Mouse (Mus musculus): ENCODE data around the gene 1700025G04Rik.
A peak's percentile ranks its signal among the peaks of the same experiment; 100 is the strongest.

1700025G04Rik gene

DNA sequence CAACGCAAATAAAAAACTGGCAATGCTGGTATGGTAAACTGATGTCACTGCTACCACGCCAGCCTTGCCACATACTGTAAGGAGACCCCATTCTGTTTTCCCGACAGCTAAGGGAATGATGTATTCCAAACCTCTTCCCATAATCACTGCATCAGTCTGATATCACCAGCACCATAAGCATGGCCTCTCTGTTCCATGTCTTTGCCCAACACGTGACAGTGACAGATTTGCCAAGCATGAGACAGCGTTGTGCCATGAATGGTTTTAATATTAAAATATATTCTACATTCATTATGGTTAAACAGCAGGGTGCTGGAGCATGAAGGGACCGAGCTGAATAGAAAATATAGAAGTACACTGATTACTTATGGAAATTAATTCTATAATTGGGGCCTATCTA is 14.2 kb downstream of the 1700025G04Rik start:
- no peak for DNase-seq

DNA sequence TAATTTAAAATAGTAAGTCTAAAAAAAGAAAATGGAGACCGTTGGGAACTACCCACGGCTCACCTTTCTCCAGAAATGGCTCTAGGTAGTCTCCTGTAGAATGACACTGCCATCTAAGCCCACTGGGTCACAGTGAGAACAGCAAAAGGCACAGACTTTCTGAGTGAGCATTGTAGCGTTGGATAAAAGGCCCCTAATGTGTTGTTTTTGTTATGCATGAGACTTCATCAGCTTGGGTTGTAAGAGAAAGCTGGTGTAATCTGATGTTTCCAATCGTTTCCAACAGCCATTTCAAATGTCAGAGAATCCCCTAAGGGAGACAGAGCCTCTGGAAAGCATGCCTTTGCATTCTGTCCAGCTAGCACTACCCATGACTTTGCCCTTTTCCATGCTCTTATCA is 19.5 kb downstream of the 1700025G04Rik start:
- no peak for DNase-seq

DNA sequence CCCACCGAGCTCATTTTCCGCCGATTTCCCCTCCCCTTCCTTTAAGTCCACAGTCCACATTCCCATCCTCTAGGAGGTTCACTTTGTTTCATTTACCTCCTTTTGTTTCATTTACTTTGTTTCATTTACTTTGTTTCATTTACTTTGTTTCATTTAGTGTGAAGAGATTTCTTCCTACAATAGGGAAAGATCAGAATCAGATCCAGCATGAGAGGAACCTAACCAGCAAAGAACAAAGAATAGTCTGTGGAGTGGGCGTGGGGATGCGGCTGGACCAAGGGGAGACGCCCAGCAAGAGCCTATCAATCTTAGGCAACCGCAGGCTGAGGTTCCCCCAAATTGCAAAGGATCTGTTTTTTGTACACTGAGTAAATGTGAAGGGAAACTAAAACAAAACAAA is 20.2 kb downstream of the 1700025G04Rik start:
- no peak for DNase-seq

DNA sequence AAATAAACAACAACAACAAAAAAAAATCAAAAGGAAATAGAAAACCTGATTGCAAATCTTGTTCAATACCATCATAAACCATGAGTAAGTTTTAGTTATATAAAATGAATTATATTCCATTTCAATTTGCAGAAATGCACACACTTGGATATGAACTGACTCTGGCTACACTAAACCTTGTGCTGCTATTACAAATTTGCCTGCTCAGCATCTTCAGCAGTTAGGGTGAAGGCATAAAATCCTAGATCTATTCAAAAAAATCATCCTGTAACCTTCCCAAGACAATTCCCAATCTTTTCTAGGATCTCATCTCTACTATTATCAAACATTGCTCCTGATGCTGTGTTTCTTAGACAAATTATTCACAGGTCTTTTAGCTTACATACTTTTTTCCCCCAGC is 22.0 kb downstream of the 1700025G04Rik start:
- no peak for DNase-seq

DNA sequence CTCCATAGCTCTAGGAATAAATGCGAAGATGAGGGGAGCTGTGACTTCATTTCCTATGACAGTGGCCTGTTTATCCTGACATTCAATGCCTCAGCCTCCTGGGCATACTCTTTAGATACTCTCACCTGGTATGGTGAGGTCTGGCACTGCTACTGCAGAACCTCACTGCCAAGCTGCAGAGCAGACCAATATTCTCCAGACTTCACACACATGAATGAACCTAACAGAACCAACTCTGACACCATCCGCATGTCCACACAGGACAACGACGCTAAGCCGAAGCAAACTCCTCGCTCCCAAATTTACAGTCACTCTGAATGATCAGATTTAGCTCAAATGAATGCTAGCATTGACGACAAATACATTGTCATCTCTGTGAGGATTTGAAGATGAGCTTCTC is 24.4 kb downstream of the 1700025G04Rik start:
- DNase-seq = peak; percentile 44 to 45

DNA sequence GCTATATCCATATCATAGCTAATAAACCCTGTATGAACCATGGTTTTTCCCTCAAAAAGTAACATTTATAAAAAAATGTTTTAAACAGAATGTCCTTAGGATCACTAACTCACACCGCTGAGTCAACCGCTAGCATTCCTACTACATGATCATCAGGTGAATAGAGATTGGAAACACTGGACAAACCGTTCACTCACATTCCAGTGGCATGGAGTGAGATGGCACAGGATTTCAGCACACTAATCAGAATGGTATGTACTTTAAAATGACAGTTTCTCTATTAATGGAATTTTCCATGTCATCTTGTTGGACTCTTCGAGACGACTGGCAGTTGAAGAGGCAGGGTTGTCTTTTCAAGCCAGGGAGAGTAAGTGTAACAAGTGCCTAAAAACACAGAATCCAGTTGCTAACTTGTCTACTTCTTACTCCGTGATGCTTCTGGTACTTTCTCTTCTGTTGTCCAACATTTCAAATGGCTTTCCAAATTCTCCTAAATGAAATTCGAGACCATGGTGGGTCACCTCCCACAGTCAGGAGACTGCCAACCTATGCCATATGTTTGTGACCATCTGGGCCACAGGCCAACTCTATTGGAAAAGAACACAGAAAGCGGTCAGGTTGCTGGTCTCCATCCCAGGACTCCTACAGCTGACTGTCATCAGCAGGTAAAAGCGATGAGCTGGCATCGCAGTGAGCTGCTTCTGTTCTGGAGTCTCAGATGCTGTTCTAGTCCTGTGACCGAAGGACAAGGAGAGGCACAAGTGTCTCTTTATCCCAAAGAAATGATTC is 26.4 kb downstream of the 1700025G04Rik start:
- peak; percentile 91 to 95 for DNase-seq

DNA sequence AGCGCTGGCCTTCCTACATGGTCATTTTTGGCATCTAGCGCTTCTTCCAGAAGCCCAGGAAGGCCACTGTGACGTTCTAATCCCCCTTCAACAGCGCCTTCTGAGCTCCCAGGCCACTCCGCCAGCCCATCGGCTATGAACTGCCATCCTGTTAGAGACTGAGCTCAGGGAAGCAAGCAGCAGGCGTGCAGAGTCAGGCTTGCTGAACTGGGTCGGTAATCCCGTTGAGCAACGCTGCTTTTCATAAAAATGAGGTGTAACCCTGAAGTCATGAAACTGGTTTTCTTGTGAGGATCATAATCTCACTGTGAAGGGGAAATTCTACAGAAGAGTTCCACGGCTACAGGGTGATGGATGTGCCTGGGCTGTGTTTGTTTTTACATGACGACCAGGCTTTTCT is 28.2 kb downstream of the 1700025G04Rik start:
- DNase-seq = no peak

DNA sequence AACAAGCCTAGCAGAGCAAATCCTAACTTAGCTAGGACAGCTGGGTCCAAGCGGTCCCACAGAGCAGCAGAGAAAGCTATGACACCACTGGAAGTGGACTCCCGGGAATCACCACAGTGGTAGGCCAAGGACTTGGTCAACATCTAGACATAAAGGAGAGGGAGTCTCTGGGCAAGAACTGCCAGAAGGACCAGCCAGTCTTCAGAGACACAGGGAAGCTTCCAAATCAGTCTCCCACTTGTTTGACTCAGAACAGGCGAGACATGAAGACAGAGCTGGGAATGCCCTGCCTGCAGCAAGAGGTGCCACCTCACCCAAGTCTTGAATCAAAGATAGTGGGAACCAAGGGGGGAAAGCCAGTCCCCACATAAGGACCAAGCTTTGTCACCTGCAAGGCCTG is 29.7 kb downstream of the 1700025G04Rik start:
- DNase-seq = peak in 1 of 2 experiments; percentile 32

DNA sequence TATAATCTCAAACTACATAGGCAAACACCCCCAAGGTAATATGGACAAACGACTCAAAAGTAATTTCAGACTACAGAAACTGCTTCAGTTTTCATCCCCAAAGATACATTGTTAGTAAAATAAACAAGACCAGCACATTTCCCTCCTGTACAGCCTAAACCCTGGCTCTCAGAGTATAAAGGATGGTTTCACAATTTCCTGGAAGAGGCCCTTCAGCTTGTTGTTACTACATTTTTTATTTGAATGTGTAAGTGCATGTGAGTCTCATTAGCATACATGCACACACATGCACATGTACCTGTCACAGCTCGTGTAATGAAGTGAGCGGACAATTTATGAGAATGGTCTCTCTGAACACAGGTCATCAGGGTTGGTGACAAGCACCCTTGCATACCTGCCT is 31.1 kb downstream of the 1700025G04Rik start:
- DNase-seq = no peak

DNA sequence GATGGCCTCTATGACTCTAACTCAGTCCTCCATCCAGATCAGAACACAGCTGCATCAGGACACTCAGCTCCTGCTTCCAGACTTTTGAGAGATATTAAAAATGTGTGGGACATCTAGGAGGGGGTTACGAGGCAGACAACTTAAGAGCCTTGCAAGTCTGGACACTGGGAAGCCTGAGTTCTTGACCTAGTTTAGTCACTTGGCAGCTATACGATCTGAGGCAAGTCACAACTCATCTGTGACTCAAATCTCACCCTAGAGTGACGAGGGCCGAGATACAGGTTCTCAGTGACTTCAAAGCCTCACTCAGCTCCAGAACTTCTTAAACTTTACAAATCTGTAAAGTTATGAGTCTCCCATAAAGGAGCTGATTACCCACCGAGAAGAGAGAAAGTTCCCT is 36.8 kb downstream of the 1700025G04Rik start:
- DNase-seq = no peak

DNA sequence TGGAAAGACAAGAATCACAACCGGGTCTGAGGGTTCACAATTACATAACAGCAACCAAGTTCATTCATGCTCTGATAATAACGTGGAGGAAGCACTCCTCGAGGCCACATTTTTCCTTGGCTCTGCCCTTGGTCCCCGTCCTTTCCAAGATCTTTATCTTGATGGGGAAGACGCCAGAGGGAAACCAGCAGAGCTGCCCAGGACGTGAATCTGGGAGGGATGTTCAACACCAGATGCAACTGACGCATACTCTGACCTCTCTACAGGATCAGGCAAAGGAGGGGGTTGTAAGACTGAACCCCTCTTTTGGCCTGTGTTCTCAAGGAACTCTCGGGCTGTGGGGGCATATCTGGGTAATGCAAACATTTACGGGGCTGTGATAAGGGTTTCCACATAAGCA is 38.1 kb downstream of the 1700025G04Rik start:
- no peak for DNase-seq

DNA sequence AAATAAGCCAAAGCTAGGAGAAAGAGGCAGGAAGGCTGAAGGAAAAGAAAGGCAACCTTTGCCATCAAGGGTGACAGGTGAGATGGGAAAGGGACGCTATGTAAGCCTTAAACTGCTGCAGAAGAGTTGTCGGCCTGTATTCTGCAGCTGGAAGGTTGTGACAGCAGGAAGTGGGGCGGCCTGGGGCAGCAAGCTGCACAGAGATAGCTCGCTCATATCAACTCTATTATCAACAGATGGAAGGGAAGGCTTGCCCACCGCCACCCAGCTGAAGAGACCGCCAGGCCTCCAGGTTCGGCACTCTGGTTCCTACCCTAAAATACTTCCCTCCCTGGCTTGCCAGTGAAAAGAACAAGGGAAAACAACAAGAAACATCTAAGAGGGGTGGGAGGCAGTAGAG is 39.9 kb downstream of the 1700025G04Rik start:
- no peak for DNase-seq

DNA sequence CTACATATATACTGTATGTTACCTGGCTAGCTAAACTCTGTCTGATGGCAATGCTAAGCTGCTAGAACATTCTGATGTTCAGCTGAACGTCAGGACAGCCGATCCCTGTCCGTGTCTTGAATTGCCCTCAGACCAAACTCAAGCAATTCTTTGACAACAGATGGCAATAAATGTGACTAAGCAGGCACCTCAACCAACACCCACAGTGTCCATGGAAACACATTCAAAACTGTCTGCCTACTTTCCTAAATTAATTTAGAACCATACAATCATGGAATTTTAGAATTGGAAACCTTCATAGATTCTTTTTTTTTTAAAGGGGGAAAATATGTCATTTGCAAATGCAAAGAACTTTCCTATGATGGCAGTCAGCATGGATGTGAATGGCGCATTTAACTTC is 41.6 kb downstream of the 1700025G04Rik start:
- peak in 1 of 2 experiments; percentile 20 for DNase-seq

DNA sequence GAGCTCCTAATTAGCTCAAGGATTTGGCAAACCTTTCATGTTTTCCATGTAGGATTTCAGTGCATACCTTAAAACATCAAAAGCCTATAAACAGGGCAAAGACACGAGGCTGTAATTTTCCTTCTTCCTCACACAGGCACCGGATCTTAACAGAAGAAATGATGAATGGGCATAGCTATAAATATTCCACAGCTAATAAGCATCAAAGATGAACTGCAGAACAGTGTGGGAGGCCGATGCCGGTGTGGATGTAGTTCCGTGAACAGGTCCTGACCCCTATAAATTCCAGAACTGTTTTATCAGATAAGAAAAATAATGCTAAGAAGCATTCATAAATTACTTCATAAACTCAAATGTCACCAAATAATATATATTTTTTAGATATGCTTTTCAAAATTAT is 42.5 kb downstream of the 1700025G04Rik start:
- DNase-seq = no peak

DNA sequence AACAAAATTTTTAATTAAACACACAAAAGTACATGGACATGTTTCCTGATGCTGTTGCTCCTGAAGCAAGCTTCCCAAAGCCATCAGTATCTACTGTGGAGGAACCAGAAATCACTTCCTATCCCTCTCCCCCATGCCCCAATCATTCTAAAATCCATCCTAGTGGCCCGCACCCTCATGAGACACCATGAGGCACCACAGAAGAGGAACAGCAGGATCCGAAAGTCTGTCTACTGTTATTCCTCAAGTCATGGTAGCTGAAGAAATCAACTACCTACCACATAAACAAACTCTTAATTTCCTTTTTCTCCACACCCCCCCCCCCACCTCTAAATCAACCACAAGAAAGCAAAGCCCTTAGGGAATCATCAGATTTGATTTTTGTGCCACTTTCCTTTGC is 46.5 kb downstream of the 1700025G04Rik start:
- no peak for DNase-seq

DNA sequence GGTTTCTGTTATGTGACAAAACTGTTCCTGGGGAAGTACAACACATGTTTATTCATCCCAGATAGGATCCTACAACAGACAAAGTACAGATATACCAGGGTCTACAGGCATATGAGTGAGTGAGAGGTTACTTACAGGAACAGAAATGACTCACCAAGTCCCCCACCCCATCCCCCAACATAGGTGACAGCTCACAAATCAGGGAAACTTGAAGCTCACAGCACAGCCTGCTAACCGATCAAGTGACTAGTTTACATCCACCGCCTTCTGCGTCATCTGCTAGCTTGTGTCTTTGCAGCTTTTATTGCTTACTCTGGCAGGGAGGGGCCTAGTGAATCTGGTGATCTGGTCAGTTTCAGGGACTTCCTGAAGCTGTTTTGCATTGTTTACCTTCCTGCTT is 47.5 kb downstream of the 1700025G04Rik start:
- DNase-seq = no peak

DNA sequence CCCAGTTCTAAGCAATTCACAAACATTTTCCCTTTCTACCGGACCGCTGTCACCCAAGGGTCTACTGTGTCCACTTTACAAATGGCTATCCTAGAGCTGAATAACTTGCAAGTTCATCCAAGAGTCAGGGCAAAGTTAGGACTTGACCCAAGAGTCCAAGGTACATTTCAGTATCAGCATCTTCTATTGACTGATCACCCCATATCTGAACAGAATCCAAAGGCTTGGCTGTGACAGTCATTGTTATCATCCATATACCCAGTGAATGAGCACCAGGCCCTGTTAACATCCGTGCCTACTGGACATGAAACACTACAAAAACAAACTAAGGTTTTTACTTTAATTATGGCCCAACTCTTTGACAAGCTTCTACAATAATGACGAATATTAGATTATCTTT is 48.9 kb downstream of the 1700025G04Rik start:
- DNase-seq = no peak

DNA sequence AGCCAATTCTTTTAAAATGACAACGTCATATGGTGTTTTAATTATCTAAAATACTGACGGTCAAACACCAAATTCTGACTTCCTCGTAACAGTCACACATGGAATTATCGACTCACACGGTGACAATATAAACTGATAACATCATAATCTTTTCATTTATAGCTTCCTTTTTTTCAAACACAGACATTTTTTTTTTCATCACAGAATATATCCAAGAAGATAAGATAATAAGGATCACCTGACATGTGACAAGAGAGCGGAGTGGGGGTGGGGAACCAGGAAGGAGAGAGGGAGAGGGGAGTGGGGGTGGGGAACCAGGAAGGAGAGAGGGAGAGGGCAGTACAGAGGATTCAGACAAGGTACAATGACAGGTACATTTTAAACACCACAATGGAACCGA is 49.9 kb downstream of the 1700025G04Rik start:
- DNase-seq = no peak

DNA sequence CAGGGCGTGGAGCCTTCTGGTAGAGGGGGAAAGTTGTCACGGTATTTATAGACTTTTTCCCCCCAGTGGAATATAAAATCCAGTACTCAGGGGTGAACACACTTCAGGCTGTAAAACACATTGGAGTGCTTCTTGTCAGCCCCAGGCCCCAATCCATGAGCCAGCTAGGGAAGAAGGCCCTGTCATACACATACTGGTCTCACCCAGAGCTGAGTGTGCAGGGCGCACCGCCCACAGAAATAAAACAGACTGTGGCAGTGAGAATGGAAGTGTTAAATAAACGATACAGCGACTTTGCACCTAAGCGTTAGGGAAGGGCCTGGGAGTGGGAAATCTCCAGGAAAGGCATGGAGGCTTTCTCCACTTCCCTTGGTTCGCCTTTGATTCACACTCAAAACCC is 50.3 kb downstream of the 1700025G04Rik start:
- DNase-seq = no peak

DNA sequence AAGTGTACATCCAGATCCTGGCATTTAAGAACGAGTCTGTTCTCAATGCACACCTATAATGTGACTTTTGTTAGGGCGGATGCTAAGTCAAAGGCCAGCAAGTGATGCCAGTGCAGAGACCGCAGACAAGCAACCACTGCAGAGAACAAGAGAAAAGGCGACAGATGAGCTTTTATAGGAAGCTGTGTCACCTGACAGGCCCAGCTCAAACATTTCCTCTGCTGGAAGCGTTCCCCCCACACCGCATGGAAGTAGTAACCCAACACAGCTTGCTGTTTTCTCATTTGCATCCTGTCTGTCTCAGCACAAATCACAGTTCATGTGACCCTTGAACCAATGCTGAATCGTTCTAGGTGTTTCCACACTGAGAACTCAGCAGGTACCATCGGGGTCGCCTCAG is 51.8 kb downstream of the 1700025G04Rik start:
- DNase-seq = peak in 1 of 2 experiments; percentile 32

DNA sequence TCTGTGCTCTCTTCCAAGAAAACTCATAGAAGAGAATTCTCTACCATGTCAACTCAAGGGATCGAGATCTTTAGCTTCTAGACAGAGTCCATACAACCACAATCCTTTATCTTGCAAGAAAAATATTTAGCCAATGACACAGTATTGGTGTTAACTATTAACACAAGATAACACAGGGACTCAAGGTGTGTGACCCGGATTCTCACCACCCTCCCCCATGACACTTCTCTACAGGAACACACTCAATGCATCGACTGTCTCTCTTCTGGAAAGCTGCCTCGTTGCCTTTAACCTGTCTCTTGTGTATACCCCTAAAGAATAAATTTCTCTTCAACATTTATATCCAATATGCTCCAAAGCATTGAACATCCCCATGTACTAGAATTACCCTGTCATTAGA is 52.3 kb downstream of the 1700025G04Rik start:
- no peak for DNase-seq

DNA sequence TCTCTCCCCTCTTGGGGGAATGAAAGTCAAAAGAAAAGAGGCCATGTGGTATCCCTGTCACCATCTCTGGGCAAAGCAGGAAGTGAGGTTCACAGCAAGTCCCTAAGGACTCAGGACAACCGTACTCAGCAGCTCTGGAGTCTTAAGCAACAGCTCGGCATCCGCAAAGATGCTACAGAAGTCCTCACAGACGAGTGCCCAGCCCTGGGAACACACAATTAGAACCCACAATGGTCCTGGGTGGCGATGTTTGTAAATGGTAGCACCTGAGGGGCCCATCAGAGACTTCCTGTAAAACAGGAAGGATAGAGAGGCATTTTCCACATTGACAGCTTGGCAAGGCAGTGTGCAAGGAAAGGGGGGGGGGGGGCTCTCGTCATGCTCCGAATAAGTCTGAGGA is 55.2 kb downstream of the 1700025G04Rik start:
- DNase-seq = no peak

DNA sequence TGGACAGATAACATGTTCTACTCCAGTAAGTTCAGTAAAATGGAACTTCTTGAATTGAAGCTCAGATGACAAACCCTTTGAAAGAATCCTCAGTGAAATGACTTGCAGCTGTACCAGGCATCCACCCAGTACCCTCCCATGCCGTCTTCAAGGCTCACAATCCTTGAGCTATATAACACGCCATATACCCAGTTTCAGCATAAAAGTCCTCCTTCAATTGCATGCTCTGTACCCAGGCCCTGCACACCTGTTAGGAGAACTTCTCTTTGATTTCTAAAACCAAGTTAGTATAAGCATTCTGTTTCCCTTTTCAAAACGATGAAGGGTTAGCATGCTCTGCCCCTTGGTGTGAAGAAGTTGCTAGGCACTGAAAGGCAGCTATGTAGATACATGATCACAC is 56.2 kb downstream of the 1700025G04Rik start:
- no peak for DNase-seq

DNA sequence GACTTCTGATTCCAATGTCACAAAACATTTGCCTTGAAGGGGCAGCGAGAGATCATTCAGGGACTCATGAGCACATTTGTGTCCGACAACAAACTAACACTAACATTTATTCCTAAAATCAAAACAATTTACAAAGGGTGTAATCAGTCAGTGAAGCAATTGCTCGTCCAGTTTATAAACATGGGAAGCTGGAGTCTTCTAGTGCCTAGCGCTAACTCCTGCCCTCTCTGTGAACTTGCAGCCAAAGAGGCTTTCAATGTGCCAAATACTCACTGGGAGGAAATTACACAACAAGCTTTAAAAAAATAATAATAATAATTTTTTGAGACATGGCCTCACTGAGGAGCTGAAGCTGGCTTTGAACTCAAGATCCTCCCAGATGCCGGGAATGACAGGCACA is 57.8 kb downstream of the 1700025G04Rik start:
- no peak for DNase-seq

DNA sequence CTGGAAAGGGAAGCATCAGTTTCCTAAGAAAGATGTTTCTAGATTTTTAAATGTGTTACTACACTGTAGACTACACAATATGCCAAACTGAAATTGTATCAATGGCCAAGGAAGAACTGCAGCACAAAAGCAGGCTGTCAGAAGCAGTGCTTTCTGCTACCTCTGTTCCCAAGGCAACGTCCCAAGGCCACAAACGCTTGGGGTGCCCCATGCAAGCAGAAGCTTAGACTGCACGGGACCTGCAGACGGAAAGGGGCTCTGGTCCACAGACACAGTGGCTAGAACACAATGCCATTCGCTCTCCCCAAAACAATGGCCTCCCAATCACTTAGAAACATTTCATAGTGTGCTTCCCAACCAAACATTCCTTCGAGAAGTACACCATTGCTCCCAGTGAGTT is 59.4 kb downstream of the 1700025G04Rik start:
- no peak for DNase-seq
